Mouse (Mus musculus) liver, embryonic 12.5 days (tissue): Measurements from ENCODE around the gene Slc16a5. TPM values are rescaled to one million over a fixed set of nuclear protein-coding genes. Genes with fewer than 3 reads are reported as not detected.
"Not testable (repeated sequence)": the region's sequence is repeated elsewhere in the genome, so short reads cannot be mapped to it uniquely, and the experiment has no call there.

Source experiments
- ATAC-seq: fragments of 200-750 bp; cut with Nextera tagmentation; 2 replicates; pipeline ENCODE4 v1.8.0; 2017; ENCODE audit warnings: moderate number of reproducible peaks, mild to moderate bottlenecking, moderate library complexity
- H3K27ac ChIP-seq: fragments of 300-500 bp; sonication (generic); 2 replicates; pipeline ENCODE4 v1.5.1; 2016; ENCODE audit warnings: mild to moderate bottlenecking
- H3K27me3 ChIP-seq: fragments of 300-500 bp; sonication (generic); replicated peaks from 2 replicates; pipeline ENCODE4 v1.6.1; 2016; ENCODE audit warnings: mild to moderate bottlenecking, moderate library complexity
- H3K36me3 ChIP-seq: fragments of 300-500 bp; sonication (generic); 2 replicates; pipeline ENCODE4 v1.6.1; 2016; ENCODE audit warnings: mild to moderate bottlenecking, moderate library complexity
- H3K4me1 ChIP-seq: fragments of 300-500 bp; sonication (generic); 2 replicates; pipeline ENCODE4 v1.6.1; 2016
- H3K4me2 ChIP-seq: fragments of 300-500 bp; sonication (generic); 2 replicates; pipeline ENCODE4 v1.6.1; 2016; ENCODE audit warnings: mild to moderate bottlenecking, moderate library complexity
- H3K4me3 ChIP-seq: fragments of 300-500 bp; sonication (generic); 2 replicates; pipeline ENCODE4 v1.5.1; 2016; ENCODE audit warnings: mild to moderate bottlenecking, moderate library complexity
- H3K9ac ChIP-seq: fragments of 300-500 bp; sonication (generic); 2 replicates; pipeline ENCODE4 v1.6.1; 2016; ENCODE audit warnings: mild to moderate bottlenecking, moderate library complexity
- H3K9me3 ChIP-seq: fragments of 300-500 bp; sonication (generic); replicated peaks from 2 replicates; pipeline ENCODE4 v1.6.1; 2016; ENCODE audit warnings: mild to moderate bottlenecking, moderate library complexity
- WGBS: fragments of 180-500 bp; shearing (Covaris S2); methylation state at CpG from one replicate; pipeline ENCODE4 v1.1.7; 2016; ENCODE audit not compliant: insufficient replicate concordance; 5-methylcytosine and 5-hydroxymethylcytosine counted together
- polyA plus RNA-seq: library from polyadenylated mRNA; unstranded; fragments of >200 nt; fragmentation: Nextera tagmentation; extraction: Ambion mirVana; gene quantifications from 2 replicates; pipeline ENCODE4 v1.2.1, GENCODE M21; 2016

The Slc16a5 gene
- polyA plus RNA-seq, 1 experiment from 2014 or later = 0.10 TPM

DNA sequence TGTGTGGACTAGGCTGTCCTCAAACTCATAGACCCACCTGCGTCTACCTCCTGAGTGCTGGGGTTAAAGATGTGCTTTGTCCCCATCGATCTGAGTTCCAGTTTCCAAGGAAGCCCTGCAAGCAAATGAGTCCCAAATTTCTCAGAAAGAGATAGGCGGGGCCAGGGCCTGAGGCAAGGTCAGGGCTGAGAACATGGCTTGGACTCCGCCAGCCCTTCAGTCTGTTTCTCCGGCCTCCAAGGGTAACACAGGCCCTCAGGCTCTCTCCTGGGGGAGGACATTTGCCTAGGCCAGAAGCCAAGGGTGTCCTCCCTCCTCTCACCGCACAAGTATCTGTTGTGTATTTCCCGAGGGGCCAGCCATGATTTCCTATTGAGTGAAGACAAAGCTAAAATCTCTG lies 9.9 kb downstream of the Slc16a5 start:
- Histone ChIP-seq H3K9me3 (no peaks in the 10 kb centered on the region), H3K4me2 (no peak overlapping the region), H3K27ac (no peak overlapping the region), H3K9ac (no peak overlapping the region), H3K27me3 (no peaks in the 10 kb centered on the region), H3K36me3 (no peaks in the 10 kb centered on the region), H3K4me1 (peaks cover 38% of the 10 kb centered on the region), H3K4me3 (no peak overlapping the region)
- no peak for ATAC-seq
- WGBS = 76% methylated on average over 7 of the region's 7 CpGs

GRCm38 (mm10) chr11:115473626-115474275 lies 11.5 kb downstream of the Slc16a5 start:
- WGBS = 29% methylated on average over 15 of the region's 15 CpGs
- Histone ChIP-seq H3K4me3 (no peak overlapping the region), H3K27ac (peak overlapping the region; percentile 84), H3K9ac (0 out of 2 replicates have a peak overlapping the region, but pooled peaks have one; percentile 6), H3K4me2 (peak overlapping the region; percentile 31), H3K36me3 (no peaks in the 10 kb centered on the region), H3K27me3 (no peaks in the 10 kb centered on the region), H3K4me1 (peaks cover 42% of the 10 kb centered on the region), H3K9me3 (no peaks in the 10 kb centered on the region)
- ATAC-seq = peak; percentile 46

DNA sequence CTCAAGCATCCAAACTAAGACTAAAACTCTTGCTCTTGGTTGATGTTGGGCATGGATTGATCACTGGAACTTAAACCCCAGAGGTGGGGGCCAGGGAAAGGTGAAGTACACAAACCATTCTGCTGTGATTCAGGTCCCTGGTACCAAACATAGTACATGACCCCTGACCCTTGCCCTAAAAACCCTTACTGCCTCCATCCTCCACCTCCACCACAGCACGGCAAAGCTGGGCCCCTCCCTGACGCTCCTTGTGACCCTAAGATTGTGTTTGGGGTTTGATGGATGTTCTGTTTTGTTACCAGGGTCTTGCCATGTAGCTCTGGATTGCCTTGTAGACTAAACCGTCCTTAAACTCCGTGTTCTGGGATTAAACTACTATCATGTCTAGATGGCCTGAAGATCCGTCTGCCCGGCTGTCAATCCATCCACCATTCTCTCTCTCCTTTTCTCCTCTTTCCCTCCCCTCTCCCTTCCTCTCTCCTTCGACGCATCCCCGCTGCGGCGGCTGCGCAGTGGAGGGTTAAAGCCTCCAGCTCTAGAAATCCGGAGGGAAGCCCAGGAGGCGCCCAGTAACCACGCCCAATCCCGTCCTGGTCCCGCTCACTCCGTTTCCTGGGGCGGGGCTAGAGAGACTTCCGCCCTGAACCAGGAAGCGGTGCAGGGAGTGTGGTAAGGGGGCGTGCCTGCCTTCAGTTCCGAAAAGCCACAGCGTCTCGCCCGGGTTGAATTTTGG lies 12.9 kb downstream of the Slc16a5 start, which contains the start of gene Armc7:
TSS of gene Armc7 (plus strand) at position 643 of the 733 bp plus-strand sequence.
- no peaks in the 10 kb centered on the region for H3K27me3 ChIP-seq
- peak within 1 kb of the TSS; percentile 82 for H3K9ac ChIP-seq
- H3K36me3 ChIP-seq = peaks cover 4% of the 10 kb centered on the region
- peak within 1 kb of the TSS; percentile 89 for H3K4me3 ChIP-seq
- no peaks in the 10 kb centered on the region for H3K9me3 ChIP-seq
- peak within 1 kb of the TSS; percentile 94 for H3K4me2 ChIP-seq
- ATAC-seq = peak; percentile 96
- peak within 1 kb of the TSS; percentile 84 for H3K27ac ChIP-seq
- peaks cover 42% of the 10 kb centered on the region for H3K4me1 ChIP-seq
- WGBS = 3% methylated on average over 26 of the region's 26 CpGs

- Histone ChIP-seq H3K4me3 (peak overlapping the region; percentile 89), H3K27ac (peak overlapping the region; percentile 84), H3K27me3 (no peaks in the 10 kb centered on the region), H3K36me3 (peaks cover 7% of the 10 kb centered on the region), H3K4me2 (peak overlapping the region; percentile 94), H3K9ac (peak overlapping the region; percentile 82), H3K4me1 (peaks cover 42% of the 10 kb centered on the region), H3K9me3 (no peaks in the 10 kb centered on the region)
- peak; percentile 43 for ATAC-seq
- WGBS = 1% methylated on average over 28 of the region's 28 CpGs
Observed at GRCm38 (mm10) chr11:115475758-115476237, 13.5 kb downstream of the Slc16a5 start.

DNA sequence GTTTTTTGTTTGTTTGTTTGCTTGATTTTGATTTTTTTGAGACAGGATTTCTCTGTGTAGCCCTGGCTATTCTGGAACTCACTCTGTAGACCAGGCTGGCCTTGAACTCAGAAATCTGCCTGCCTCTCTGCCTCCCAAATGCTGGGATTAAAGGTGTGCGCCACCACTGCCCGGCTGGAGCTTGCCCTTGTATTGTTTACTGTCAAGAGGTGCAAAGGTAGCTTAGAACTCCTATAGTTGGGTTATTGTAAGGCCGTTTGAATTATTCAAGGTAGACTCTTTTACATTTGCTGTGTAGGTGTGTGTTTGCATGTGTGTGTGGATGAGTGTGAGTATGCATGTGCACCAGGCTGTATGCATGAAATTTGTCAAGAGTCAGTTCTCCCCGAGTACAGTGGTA lies 14.4 kb downstream of the Slc16a5 start:
- 76% methylated on average over 4 of the region's 4 CpGs for WGBS
- Histone ChIP-seq H3K9ac (peak overlapping the region; percentile 82; the same call in 1 of the 2 replicates), H3K4me3 (peak overlapping the region; percentile 89), H3K4me1 (peaks cover 42% of the 10 kb centered on the region), H3K4me2 (peak overlapping the region; percentile 94)
- H3K36me3 ChIP-seq, H3K27me3 ChIP-seq, H3K27ac ChIP-seq, H3K9me3 ChIP-seq, ATAC-seq: not testable (repeated sequence)

DNA sequence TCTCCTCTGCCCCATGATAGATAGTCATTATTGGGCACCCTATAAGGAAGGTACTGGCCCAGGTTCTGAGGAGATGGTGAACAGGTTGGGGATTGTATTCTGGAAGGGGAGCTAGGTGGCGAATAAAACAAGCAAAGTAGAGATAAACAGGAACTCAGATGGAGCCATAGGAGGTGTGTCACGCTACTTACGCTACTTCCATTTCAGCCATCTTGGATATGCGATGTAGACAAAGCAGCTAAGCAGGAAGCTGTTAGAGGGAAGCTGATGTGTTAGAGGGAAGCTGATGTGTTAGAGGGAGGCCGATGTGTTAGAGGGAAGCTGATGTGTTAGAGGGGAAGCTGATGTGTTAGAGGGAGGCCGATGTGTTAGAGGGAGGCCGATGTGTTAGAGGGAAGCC lies 15.1 kb downstream of the Slc16a5 start:
- peaks cover 42% of the 10 kb centered on the region for H3K4me1 ChIP-seq
- H3K9me3 ChIP-seq, H3K27ac ChIP-seq, H3K27me3 ChIP-seq, H3K4me3 ChIP-seq, ATAC-seq, H3K36me3 ChIP-seq: not testable (repeated sequence)
- WGBS = 47% methylated on average over 7 of the region's 7 CpGs
- H3K4me2 ChIP-seq = peak overlapping the region; percentile 94; the same call in 1 of the 2 replicates
- H3K9ac ChIP-seq = peak overlapping the region; percentile 82; the same call in 1 of the 2 replicates

DNA sequence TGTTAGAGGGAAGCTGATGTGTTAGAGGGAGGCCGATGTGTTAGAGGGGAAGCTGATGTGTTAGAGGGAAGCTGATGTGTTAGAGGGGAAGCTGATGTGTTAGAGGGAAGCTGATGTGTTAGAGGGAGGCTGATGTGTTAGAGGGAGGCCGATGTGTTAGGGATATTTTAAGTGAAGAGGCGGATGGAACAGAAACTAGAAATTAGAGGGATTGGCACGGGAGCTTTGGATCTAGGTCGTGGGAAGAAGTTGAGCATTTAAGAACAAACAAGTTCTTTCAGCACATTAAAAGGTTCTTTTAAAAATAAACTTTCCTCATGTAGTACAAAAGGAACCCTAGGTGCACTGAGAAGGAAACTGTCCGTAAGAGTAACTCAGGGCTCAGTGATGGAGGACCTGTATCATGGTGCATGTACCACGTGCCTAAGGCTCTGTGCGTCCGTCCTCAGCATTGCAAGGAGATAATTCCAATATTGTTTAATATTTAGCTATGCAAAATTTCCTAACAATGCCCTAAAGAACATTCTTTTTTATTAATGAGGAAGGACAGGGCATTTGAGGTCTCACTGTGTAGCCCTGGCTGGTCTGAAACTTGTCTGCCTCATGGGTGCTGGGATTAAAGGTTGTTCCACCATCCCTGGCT lies 16.1 kb downstream of the Slc16a5 start:
- H3K4me3 ChIP-seq = no peak overlapping the region
- no peak for ATAC-seq
- 65% methylated on average over 9 of the region's 9 CpGs for WGBS
- H3K9me3 ChIP-seq = no peaks in the 10 kb centered on the region
- H3K4me2 ChIP-seq = no peak overlapping the region
- no peak overlapping the region for H3K9ac ChIP-seq
- no peak overlapping the region for H3K27ac ChIP-seq
- H3K4me1 ChIP-seq = peaks cover 38% of the 10 kb centered on the region
- H3K36me3 ChIP-seq = peaks cover 7% of the 10 kb centered on the region
- H3K27me3 ChIP-seq = no peaks in the 10 kb centered on the region

DNA sequence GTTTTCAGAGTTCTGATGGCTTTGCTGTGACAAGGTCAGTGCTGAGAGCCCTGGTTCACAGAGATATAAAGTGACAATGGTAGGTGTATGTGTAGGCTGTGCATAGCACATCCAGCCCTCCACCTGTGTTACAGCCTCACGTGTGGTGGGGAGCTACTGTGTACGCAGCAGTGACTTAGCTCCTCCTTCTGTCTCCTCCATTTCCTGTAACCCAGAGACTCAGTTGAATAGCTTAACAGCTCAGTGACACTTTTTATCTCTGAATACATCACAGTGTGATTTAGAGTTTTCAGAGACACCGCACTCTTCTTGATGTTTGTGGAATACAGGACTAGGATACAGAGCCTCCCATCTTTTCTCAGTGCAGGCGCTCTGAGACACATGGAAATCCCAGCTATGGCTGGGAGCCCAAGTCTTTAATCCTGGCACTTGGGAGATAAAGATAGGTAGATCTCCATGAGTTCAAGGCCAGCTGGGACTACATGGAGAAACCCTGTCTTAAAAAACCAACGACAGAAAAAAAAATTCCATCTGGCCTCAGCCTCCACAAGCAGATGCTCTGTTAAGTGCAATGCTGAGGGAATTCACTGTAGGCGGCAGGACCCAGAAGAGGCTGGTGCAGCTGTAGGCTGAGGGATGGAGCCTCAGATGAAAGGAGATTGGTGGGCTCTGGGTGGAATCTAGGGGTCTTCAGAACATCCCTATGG lies 19.4 kb downstream of the Slc16a5 start:
- no peak overlapping the region for H3K27ac ChIP-seq
- no peak overlapping the region for H3K4me3 ChIP-seq
- H3K9me3 ChIP-seq = no peaks in the 10 kb centered on the region
- H3K4me1 ChIP-seq = peaks cover 9% of the 10 kb centered on the region
- no peak overlapping the region for H3K4me2 ChIP-seq
- no peak overlapping the region for H3K9ac ChIP-seq
- WGBS = 71% methylated on average over 6 of the region's 6 CpGs
- no peaks in the 10 kb centered on the region for H3K27me3 ChIP-seq
- ATAC-seq = no peak
- peaks cover 7% of the 10 kb centered on the region for H3K36me3 ChIP-seq

GRCm38 (mm10) chr11:115483278-115483677 lies 21.0 kb downstream of the Slc16a5 start:
- Histone ChIP-seq H3K27me3 (no peaks in the 10 kb centered on the region), H3K9me3 (no peaks in the 10 kb centered on the region), H3K36me3 (peaks cover 7% of the 10 kb centered on the region), H3K4me3 (no peak overlapping the region), H3K27ac (no peak overlapping the region), H3K4me2 (no peak overlapping the region), H3K9ac (no peak overlapping the region), H3K4me1 (no peaks in the 10 kb centered on the region)
- ATAC-seq = no peak
- WGBS = 64% methylated on average over 11 of the region's 11 CpGs

GRCm38 (mm10) chr11:115483726-115484125 lies 21.5 kb downstream of the Slc16a5 start:
- Histone ChIP-seq H3K27me3 (no peaks in the 10 kb centered on the region), H3K9me3 (no peaks in the 10 kb centered on the region), H3K4me3 (no peak overlapping the region), H3K9ac (no peak overlapping the region), H3K27ac (no peak overlapping the region), H3K4me1 (no peaks in the 10 kb centered on the region), H3K36me3 (peaks cover 10% of the 10 kb centered on the region), H3K4me2 (no peak overlapping the region)
- no peak for ATAC-seq
- WGBS = 20% methylated on average over 6 of the region's 6 CpGs

- H3K36me3 ChIP-seq = peaks cover 18% of the 10 kb centered on the region
- 79% methylated on average over 12 of the region's 12 CpGs for WGBS
- H3K4me2 ChIP-seq = no peak overlapping the region
- no peak overlapping the region for H3K27ac ChIP-seq
- H3K9me3 ChIP-seq = no peaks in the 10 kb centered on the region
- H3K4me3 ChIP-seq = no peak overlapping the region
- no peaks in the 10 kb centered on the region for H3K27me3 ChIP-seq
- no peak overlapping the region for H3K9ac ChIP-seq
- peaks cover 1% of the 10 kb centered on the region; the same call in 1 of the 2 replicates for H3K4me1 ChIP-seq
- no peak for ATAC-seq
Observed at GRCm38 (mm10) chr11:115485155-115485554, 22.9 kb downstream of the Slc16a5 start.
